Mouse (Mus musculus) bone marrow, adult 2 months (tissue): ENCODE data around the gene Polm.

Source experiments
- CTCF ChIP-seq: fragments of 200-500 bp; IDR thresholded peaks from 2 replicates; pipeline ENCODE4 v1.5.1; 2011; ENCODE audit warnings: low read length, control low read depth; ENCODE audit not compliant: control insufficient read depth, insufficient read depth
- POLR2A ChIP-seq: fragments of 200-500 bp; IDR thresholded peaks from 2 replicates; pipeline ENCODE4 v1.6.1; 2011; ENCODE audit warnings: low read depth, mild to moderate bottlenecking, control low read depth, low read length, borderline replicate concordance; ENCODE audit not compliant: control insufficient read depth

GRCm38 (mm10) chr11:5877921-5878526 is 40.2 kb upstream of the Polm start, which contains the start of gene Pold2:
- peak; percentile 89 for TF ChIP-seq POLR2A
- no peak for TF ChIP-seq CTCF
